8 mouse cellular contexts compared by ENCODE assay signal in the genomic region with DNA sequence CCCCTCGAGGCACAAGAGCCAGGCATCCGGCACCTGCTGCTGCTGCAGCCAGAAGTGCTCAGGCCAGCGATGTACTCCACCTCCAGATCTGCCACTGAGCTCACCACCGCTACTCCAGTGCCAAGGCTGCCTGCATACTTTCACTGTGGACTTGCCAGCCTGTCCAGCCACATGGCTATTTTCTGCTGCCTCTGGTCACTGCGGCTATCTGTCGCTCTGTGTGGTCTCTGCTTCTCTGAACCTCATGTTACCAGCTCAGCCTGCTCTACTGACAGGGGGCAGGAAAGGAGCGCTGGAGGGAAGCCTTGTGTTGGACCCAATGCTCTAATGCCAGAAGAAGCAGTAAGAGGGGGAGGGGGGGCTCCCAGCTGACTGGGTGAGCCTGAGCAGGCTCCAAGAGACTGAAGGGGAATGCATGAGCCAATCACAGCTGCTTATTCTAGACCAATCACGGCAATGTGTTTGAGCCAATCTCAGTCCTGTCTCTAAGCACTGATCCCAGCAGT. TPM values are rescaled to one million over a fixed set of nuclear protein-coding genes. Genes with fewer than 3 reads are reported as not detected.
DNase-seq lines count a peak whose midpoint lies in the region; ATAC-seq lines count a peak whose summit lies in the region.

No protein-coding gene starts in this region.

- ATAC-seq in liver, embryonic 11.5 days (replicated peaks; ENCODE audit: low FRiP score), result no peak; the same call in 1 of the 2 replicates
- peak; percentile 81 for ATAC-seq in heart, embryonic 14.5 days (ENCODE audit: insufficient number of reproducible peaks, insufficient read depth, low FRiP score, low read depth)
- peak; percentile 64 for ATAC-seq in kidney, embryonic 15.5 days (replicated peaks; ENCODE audit: low FRiP score)
- peak; percentile 93 for ATAC-seq in midbrain, embryonic 15.5 days (replicated peaks)

- H3K9ac ChIP-seq in liver, embryonic 11.5 days (ENCODE audit: low read depth, low read length), result no peak overlapping the region
- peak overlapping the region; percentile 62 for H3K9ac ChIP-seq in heart, embryonic 14.5 days (ENCODE audit: low read length)
- no peak overlapping the region for H3K9ac ChIP-seq in kidney, embryonic 15.5 days
- no peak overlapping the region for H3K9ac ChIP-seq in midbrain, embryonic 15.5 days

- no peaks in the 10 kb centered on the region for H3K27me3 ChIP-seq in liver, embryonic 11.5 days (replicated peaks; ENCODE audit: control insufficient read depth, insufficient read depth, low read length)
- H3K27me3 ChIP-seq in forebrain, embryonic 10.5 days (ENCODE audit: poor library complexity, severe bottlenecking), result no peaks in the 10 kb centered on the region
- no peaks in the 10 kb centered on the region for H3K27me3 ChIP-seq in heart, embryonic 14.5 days (ENCODE audit: control insufficient read depth, insufficient read depth, low read length)
- no peaks in the 10 kb centered on the region for H3K27me3 ChIP-seq in kidney, embryonic 15.5 days
- no peaks in the 10 kb centered on the region for H3K27me3 ChIP-seq in midbrain, embryonic 15.5 days (replicated peaks)

- H3K36me3 ChIP-seq in liver, embryonic 11.5 days (ENCODE audit: control insufficient read depth, insufficient read depth, low read length), result no peaks in the 10 kb centered on the region
- no peaks in the 10 kb centered on the region for H3K36me3 ChIP-seq in forebrain, embryonic 10.5 days (replicated peaks)
- no peaks in the 10 kb centered on the region for H3K36me3 ChIP-seq in heart, embryonic 14.5 days (ENCODE audit: control insufficient read depth, insufficient read depth, low read length)
- H3K36me3 ChIP-seq in kidney, embryonic 15.5 days, result no peaks in the 10 kb centered on the region
- H3K36me3 ChIP-seq in midbrain, embryonic 15.5 days (replicated peaks), result no peaks in the 10 kb centered on the region

- no peak overlapping the region for H3K27ac ChIP-seq in liver, embryonic 11.5 days (ENCODE audit: low read depth, low read length)
- H3K27ac ChIP-seq in forebrain, embryonic 10.5 days, result 0 out of 2 replicates have a peak overlapping the region, but pooled peaks have one; percentile 20
- H3K27ac ChIP-seq in heart, embryonic 14.5 days (replicated peaks in 1 of 2; ENCODE audit: control insufficient read depth in 1 of 2, insufficient read depth in 1 of 2, low read depth in 2 of 2, low read length in 2 of 2), result peak overlapping the region; percentile 80 to 83
- peak overlapping the region; percentile 80 for H3K27ac ChIP-seq in kidney, embryonic 15.5 days
- 0 out of 2 replicates have a peak overlapping the region, but pooled peaks have one; percentile 14 for H3K27ac ChIP-seq in midbrain, embryonic 15.5 days

- peak; percentile 6 for DNase-seq in liver
- no peak for DNase-seq in liver, embryonic 11.5 days (ENCODE audit: low spot score)
- DNase-seq in forebrain, embryonic 10.5 days (ENCODE audit: extremely low spot score, low spot score), result no peak
- DNase-seq in thymus, postnatal 0 days (ENCODE audit: low spot score), result no peak
- DNase-seq in urinary bladder, adult 2 months (ENCODE audit: low spot score), result no peak

- H3K9me3 ChIP-seq in liver, embryonic 11.5 days (ENCODE audit: control insufficient read depth, low read length), result no peaks in the 10 kb centered on the region
- no peaks in the 10 kb centered on the region for H3K9me3 ChIP-seq in forebrain, embryonic 10.5 days
- H3K9me3 ChIP-seq in heart, embryonic 14.5 days (ENCODE audit: control insufficient read depth, low read length), result no peaks in the 10 kb centered on the region
- H3K9me3 ChIP-seq in kidney, embryonic 15.5 days (replicated peaks), result no peaks in the 10 kb centered on the region
- H3K9me3 ChIP-seq in midbrain, embryonic 15.5 days, result peaks cover 4% of the 10 kb centered on the region; the same call in 1 of the 2 replicates

- no peak overlapping the region for H3K4me2 ChIP-seq in liver, embryonic 11.5 days
- peak overlapping the region; percentile 57 for H3K4me2 ChIP-seq in heart, embryonic 14.5 days (ENCODE audit: low read length)
- H3K4me2 ChIP-seq in kidney, embryonic 15.5 days, result no peak overlapping the region
- H3K4me2 ChIP-seq in midbrain, embryonic 15.5 days, result 0 out of 2 replicates have a peak overlapping the region, but pooled peaks have one; percentile 4

- no peaks in the 10 kb centered on the region; the same call in 1 of the 2 replicates for H3K4me1 ChIP-seq in liver, embryonic 11.5 days (replicated peaks; ENCODE audit: control insufficient read depth, insufficient read depth, low read length)
- peaks cover 22% of the 10 kb centered on the region for H3K4me1 ChIP-seq in forebrain, embryonic 10.5 days
- H3K4me1 ChIP-seq in heart, embryonic 14.5 days (ENCODE audit: control insufficient read depth in 2 of 2, insufficient read depth in 2 of 2, low read length in 2 of 2), result peaks cover 27 to 33% of the 10 kb centered on the region in 2 experiments
- peaks cover 31% of the 10 kb centered on the region for H3K4me1 ChIP-seq in kidney, embryonic 15.5 days
- peaks cover 21% of the 10 kb centered on the region for H3K4me1 ChIP-seq in midbrain, embryonic 15.5 days

- 65% methylated on average over 8 of the region's 8 CpGs for WGBS in liver, embryonic 11.5 days
- 66% methylated on average over 8 of the region's 8 CpGs for WGBS in forebrain, embryonic 10.5 days
- 16% methylated on average over 8 of the region's 8 CpGs for WGBS in heart, embryonic 14.5 days
- 45% methylated on average over 8 of the region's 8 CpGs for WGBS in kidney, embryonic 15.5 days
- WGBS in midbrain, embryonic 15.5 days, result 54% methylated on average over 8 of the region's 8 CpGs

- H3K4me3 ChIP-seq in liver, embryonic 11.5 days (ENCODE audit: low read depth, low read length), result no peak overlapping the region
- H3K4me3 ChIP-seq in forebrain, embryonic 10.5 days, result no peak overlapping the region
- H3K4me3 ChIP-seq in heart, embryonic 14.5 days (ENCODE audit: control insufficient read depth in 1 of 2, insufficient read depth in 1 of 2, low read depth in 1 of 2, low read length in 2 of 2), result peak overlapping the region; percentile 18 to 31
- no peak overlapping the region for H3K4me3 ChIP-seq in kidney, embryonic 15.5 days (replicated peaks)
- H3K4me3 ChIP-seq in midbrain, embryonic 15.5 days, result no peak overlapping the region

RNA-seq across cellular contexts. Expression of a gene that starts 34.7 kb away (rescaled TPM):
- polyA plus RNA-seq in liver, embryonic 11.5 days (2014; fragmentation: Nextera tagmentation; extraction: Ambion mirVana), result not detected in 2 replicates
- polyA plus RNA-seq in forebrain, embryonic 10.5 days (2016; fragmentation: Nextera tagmentation; extraction: Ambion mirVana), result not detected in 2 replicates
- 0.19 TPM in 1 of 2 replicates, not detected in the other for polyA plus RNA-seq in heart, embryonic 14.5 days (2014; fragmentation: Nextera tagmentation; extraction: Ambion mirVana)
- polyA plus RNA-seq in kidney, embryonic 15.5 days (2015; fragmentation: Nextera tagmentation; extraction: Ambion mirVana), result 0.21 TPM in 1 of 2 replicates, not detected in the other
- polyA plus RNA-seq in midbrain, embryonic 15.5 days (2015; fragmentation: Nextera tagmentation; extraction: Ambion mirVana), result 0.21 and 0.27 TPM in 2 replicates
- 0.17 TPM in 1 of 2 replicates, not detected in the other for polyA plus RNA-seq in thymus, postnatal 0 days (2015; fragmentation: Nextera tagmentation; extraction: Ambion mirVana)
- not detected in 2 replicates for polyA plus RNA-seq in urinary bladder, adult 2 months (2012; rRNA removed)

RNA-seq across cellular contexts. Expression of a gene that starts 37.8 kb away (rescaled TPM):
- polyA plus RNA-seq in liver, embryonic 11.5 days (2014; fragmentation: Nextera tagmentation; extraction: Ambion mirVana), result 1.6 and 2.1 TPM in 2 replicates
- polyA plus RNA-seq in forebrain, embryonic 10.5 days (2016; fragmentation: Nextera tagmentation; extraction: Ambion mirVana), result 3.4 and 3.9 TPM in 2 replicates
- polyA plus RNA-seq in heart, embryonic 14.5 days (2014; fragmentation: Nextera tagmentation; extraction: Ambion mirVana), result 13.9 and 14.0 TPM in 2 replicates
- 7.1 and 7.4 TPM in 2 replicates for polyA plus RNA-seq in kidney, embryonic 15.5 days (2015; fragmentation: Nextera tagmentation; extraction: Ambion mirVana)
- polyA plus RNA-seq in midbrain, embryonic 15.5 days (2015; fragmentation: Nextera tagmentation; extraction: Ambion mirVana), result 15.8 and 16.9 TPM in 2 replicates
- polyA plus RNA-seq in thymus, postnatal 0 days (2015; fragmentation: Nextera tagmentation; extraction: Ambion mirVana), result 4.5 and 5.1 TPM in 2 replicates
- polyA plus RNA-seq in urinary bladder, adult 2 months (2012; rRNA removed), result 6.6 and 9.7 TPM in 2 replicates

Comparison
In these comparisons a context has a peak if more than half of its experiments do, and no peak if none do; other contexts are left out.
1. H3K4me2 ChIP-seq: peak in heart, embryonic 14.5 days (single experiment) and midbrain, embryonic 15.5 days (single experiment); none in liver, embryonic 11.5 days (single experiment) and kidney, embryonic 15.5 days (single experiment).
2. H3K4me3 ChIP-seq: peak in heart, embryonic 14.5 days (2 of 2); none in liver, embryonic 11.5 days (single experiment), forebrain, embryonic 10.5 days (single experiment), kidney, embryonic 15.5 days (single experiment) and midbrain, embryonic 15.5 days (single experiment).